Mouse (Mus musculus) adrenal gland, postnatal 10 days (tissue): Measurements from ENCODE around the gene Tbxas1. TPM values are rescaled to one million over a fixed set of nuclear protein-coding genes. Genes with fewer than 3 reads are reported as not detected.

Source experiments
- DNase-seq: peaks from one replicate; pipeline ENCODE4 v3.0.0; 2021; ENCODE audit warnings: mixed read lengths
- total RNA-seq, 2 experiments: library from RNA; stranded (reverse); gene quantifications; 2 replicates each; pipeline ENCODE4 v1.2.3; 2021

Gene Tbxas1
- total RNA-seq, 2 experiments from 2014 or later, result 3.1 to 3.7 TPM

- no peak for DNase-seq
Measured at GRCm38 (mm10) chr6:38923450-38923849, 48.2 kb downstream of the Tbxas1 start.

GRCm38 (mm10) chr6:38923870-38924817 lies 48.9 kb downstream of the Tbxas1 start:
- DNase-seq, result no peak

GRCm38 (mm10) chr6:38925719-38926118 lies 50.5 kb downstream of the Tbxas1 start:
- DNase-seq, result no peak

GRCm38 (mm10) chr6:38926135-38926962 lies 51.1 kb downstream of the Tbxas1 start:
- peak; percentile 57 for DNase-seq

- DNase-seq, result no peak
Measured at GRCm38 (mm10) chr6:38926963-38927361, 51.8 kb downstream of the Tbxas1 start.

- no peak for DNase-seq
Measured at GRCm38 (mm10) chr6:38928489-38928888, 53.3 kb downstream of the Tbxas1 start.

GRCm38 (mm10) chr6:38936009-38936408 lies 60.8 kb downstream of the Tbxas1 start:
- DNase-seq, result no peak

GRCm38 (mm10) chr6:38938421-38938820 lies 63.2 kb downstream of the Tbxas1 start:
- peak; percentile 26 for DNase-seq

- DNase-seq, result no peak
Measured at GRCm38 (mm10) chr6:38939096-38939495, 63.9 kb downstream of the Tbxas1 start.

GRCm38 (mm10) chr6:38941016-38941415 lies 65.8 kb downstream of the Tbxas1 start:
- DNase-seq, result no peak

GRCm38 (mm10) chr6:38942771-38943170 lies 67.6 kb downstream of the Tbxas1 start:
- no peak for DNase-seq

- no peak for DNase-seq
Measured at GRCm38 (mm10) chr6:38944392-38944791, 69.2 kb downstream of the Tbxas1 start.

GRCm38 (mm10) chr6:38944826-38945225 lies 69.6 kb downstream of the Tbxas1 start:
- peak; percentile 18 for DNase-seq

GRCm38 (mm10) chr6:38945681-38946080 lies 70.5 kb downstream of the Tbxas1 start:
- DNase-seq, result no peak

- no peak for DNase-seq
Measured at GRCm38 (mm10) chr6:38947282-38947681, 72.1 kb downstream of the Tbxas1 start.

GRCm38 (mm10) chr6:38949683-38950161 lies 74.5 kb downstream of the Tbxas1 start:
- DNase-seq, result peak; percentile 36

GRCm38 (mm10) chr6:38950341-38950740 lies 75.1 kb downstream of the Tbxas1 start:
- DNase-seq, result no peak

GRCm38 (mm10) chr6:38950838-38951237 lies 75.6 kb downstream of the Tbxas1 start:
- no peak for DNase-seq

GRCm38 (mm10) chr6:38956641-38957040 lies 81.4 kb downstream of the Tbxas1 start:
- no peak for DNase-seq

GRCm38 (mm10) chr6:38957246-38957645 lies 82.0 kb downstream of the Tbxas1 start:
- DNase-seq, result no peak

GRCm38 (mm10) chr6:38959502-38959901 lies 84.3 kb downstream of the Tbxas1 start:
- DNase-seq, result no peak

GRCm38 (mm10) chr6:38960367-38960766 lies 85.2 kb downstream of the Tbxas1 start:
- peak; percentile 49 for DNase-seq
